ENCODE assay signal across 8 mouse cellular contexts in the genomic region with DNA sequence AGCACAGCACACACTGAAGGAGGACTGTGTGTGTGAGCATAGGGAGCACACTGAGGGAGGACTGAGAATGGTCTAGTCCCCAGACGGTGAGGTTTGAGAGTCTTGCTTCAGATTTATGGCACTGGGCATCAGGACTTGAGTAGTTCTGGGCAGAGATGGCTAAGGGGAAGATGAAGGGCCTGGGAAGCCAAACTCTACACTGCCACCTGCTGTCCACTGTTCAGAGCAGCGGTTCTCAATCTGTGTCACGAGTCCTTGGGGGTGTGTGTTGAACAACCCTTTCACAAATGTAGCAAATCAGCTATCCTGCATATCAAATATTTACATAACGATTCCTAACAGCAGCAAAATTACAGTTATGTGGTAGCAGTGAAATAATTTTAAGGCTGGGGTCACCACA. TPM values are rescaled to one million over a fixed set of nuclear protein-coding genes. Genes with fewer than 3 reads are reported as not detected.
DNase-seq lines count a peak whose midpoint lies in the region; ATAC-seq lines count a peak whose summit lies in the region.

No protein-coding gene starts in this region.

- H3K4me1 ChIP-seq in midbrain, embryonic 10.5 days: peaks cover 15% of the 10 kb centered on the region
- peaks cover 25% of the 10 kb centered on the region for H3K4me1 ChIP-seq in midbrain, embryonic 13.5 days (replicated peaks)

- no peak overlapping the region for H3K4me3 ChIP-seq in midbrain, embryonic 10.5 days
- H3K4me3 ChIP-seq in midbrain, embryonic 13.5 days (replicated peaks): no peak overlapping the region

- no peak for ATAC-seq in midbrain, embryonic 13.5 days

- DNase-seq in midbrain, embryonic 10.5 days (ENCODE audit: low spot score): peak; percentile 43
- peak; percentile 81 for DNase-seq in R1 (ENCODE audit: low read depth, low spot score)
- DNase-seq in cerebellum, postnatal 36 days: peak; percentile 67 to 75
- peak; percentile 71 to 84 for DNase-seq in heart, postnatal 14 days
- DNase-seq in left cerebral cortex, postnatal 36 days (ENCODE audit: low spot score in 2 of 2): peak; percentile 54 to 55
- DNase-seq in retina, adult 2 months (ENCODE audit: low read depth, low spot score): peak; percentile 53
- peak; percentile 68 for DNase-seq in urinary bladder, postnatal 25 days (ENCODE audit: low spot score)

- no peak overlapping the region for H3K4me2 ChIP-seq in midbrain, embryonic 13.5 days (replicated peaks)

- no peaks in the 10 kb centered on the region for H3K9me3 ChIP-seq in midbrain, embryonic 10.5 days (replicated peaks)
- no peaks in the 10 kb centered on the region for H3K9me3 ChIP-seq in midbrain, embryonic 13.5 days

- intact Hi-C loops in heart, postnatal 14 days (cut with DNase I): loop anchor here (1.0 to 10.0 kb wide), 2 partner anchors 133 to 539 kb away; a partner anchor contains a TSS
- intact Hi-C loops in left cerebral cortex, postnatal 36 days (cut with DNase I): loop anchor here (5.0 kb wide), 1 partner anchor 137 kb away; no protein-coding TSS in a partner anchor

- no peak overlapping the region for H3K9ac ChIP-seq in midbrain, embryonic 13.5 days (replicated peaks)

- no peak overlapping the region for H3K27ac ChIP-seq in midbrain, embryonic 10.5 days (replicated peaks)
- no peak overlapping the region for H3K27ac ChIP-seq in midbrain, embryonic 13.5 days

- no peaks in the 10 kb centered on the region for H3K27me3 ChIP-seq in midbrain, embryonic 10.5 days (ENCODE audit: low read depth, poor library complexity, severe bottlenecking)
- no peaks in the 10 kb centered on the region for H3K27me3 ChIP-seq in midbrain, embryonic 13.5 days

- peaks cover 55% of the 10 kb centered on the region for H3K36me3 ChIP-seq in midbrain, embryonic 10.5 days
- H3K36me3 ChIP-seq in midbrain, embryonic 13.5 days: peaks cover 65% of the 10 kb centered on the region

- WGBS in midbrain, embryonic 10.5 days: 36% methylated on average over 4 of the region's 4 CpGs
- 37% methylated on average over 4 of the region's 4 CpGs for WGBS in midbrain, embryonic 13.5 days

RNA-seq across cellular contexts. Expression of a gene that starts 5.7 kb away (rescaled TPM):
- 17.7 and 18.2 TPM in 2 replicates for polyA plus RNA-seq in midbrain, embryonic 10.5 days (2016; fragmentation: Nextera tagmentation; extraction: Ambion mirVana)
- polyA plus RNA-seq in midbrain, embryonic 13.5 days (2015; fragmentation: Nextera tagmentation; extraction: Ambion mirVana): 20.3 and 22.7 TPM in 2 replicates
- total RNA-seq in heart, postnatal 14 days (2021): 100 to 1,000 TPM; 380 to 389 TPM
- total RNA-seq in left cerebral cortex, postnatal 36 days (2021): 100 to 1,000 TPM; 108 to 123 TPM

RNA-seq across cellular contexts. Expression of a gene that starts 21.0 kb away (rescaled TPM):
- polyA plus RNA-seq in midbrain, embryonic 10.5 days (2016; fragmentation: Nextera tagmentation; extraction: Ambion mirVana): 29.8 and 31.1 TPM in 2 replicates
- polyA plus RNA-seq in midbrain, embryonic 13.5 days (2015; fragmentation: Nextera tagmentation; extraction: Ambion mirVana): 16.8 and 18.1 TPM in 2 replicates
- 1 to 10 TPM; 7.0 to 8.2 TPM for total RNA-seq in heart, postnatal 14 days (2021)
- total RNA-seq in left cerebral cortex, postnatal 36 days (2021): 10 to 100 TPM; 18.9 TPM
